Mouse (Mus musculus): ENCODE results near the gene Ddx31.

DNA sequence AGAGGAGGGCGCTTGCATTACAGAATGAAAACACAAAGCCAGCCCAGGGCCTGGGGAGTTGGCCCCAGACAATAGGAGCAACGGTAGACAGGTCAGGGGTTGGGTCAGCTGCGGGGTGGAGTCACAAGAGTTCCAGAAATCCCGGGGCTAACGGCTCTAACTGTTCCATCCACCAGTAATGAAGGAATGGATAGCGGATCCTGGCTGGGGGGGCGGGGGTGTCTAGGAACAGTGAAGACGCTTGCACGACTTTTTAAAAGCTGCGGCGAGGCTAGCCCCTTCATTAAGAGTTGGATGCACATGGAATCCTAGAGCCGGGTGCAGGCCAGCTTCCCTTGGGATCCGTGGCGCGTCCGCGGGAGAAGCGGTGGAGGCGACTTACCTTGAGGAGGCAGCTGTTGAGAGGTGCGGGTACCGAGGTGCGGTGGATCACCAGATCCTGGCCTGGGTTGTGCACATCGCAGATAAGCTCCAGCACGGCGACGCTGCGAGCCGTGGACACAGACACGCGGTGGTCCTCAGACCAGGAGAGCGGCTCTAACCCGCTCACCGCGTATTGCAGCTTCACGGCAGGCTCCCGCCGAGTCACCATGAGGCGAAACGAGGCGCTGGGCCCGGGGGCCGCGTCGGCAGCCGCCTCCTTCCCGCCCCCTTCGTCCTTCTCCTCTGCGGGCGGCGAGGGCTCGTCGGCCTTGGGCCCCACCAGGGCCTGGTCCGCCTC, 545 bp upstream of the Ddx31 start:
- TF ChIP-seq GATA1 (IDR thresholded peaks at IDR 0.05; ENCODE audit: borderline replicate concordance, low read length) (no peak), FLI1 (IDR thresholded peaks at IDR 0.05; ENCODE audit: low read length) (no peak)
